Mouse (Mus musculus) MEL (cell line): ENCODE data around the gene Hs6st3.

Experiments used
- BHLHE40 ChIP-seq: IDR thresholded peaks from 2 replicates; pipeline ENCODE4 v1.6.1; 2012; ENCODE audit warnings: low read depth, mild to moderate bottlenecking, inconsistent platforms, low read length, improper control_type of control experiment, borderline replicate concordance
- CTCF ChIP-seq, 3 experiments: IDR thresholded peaks in 2 of 3; conservative IDR thresholded peaks in 1 of 3; 2 replicates each; pipeline ENCODE4 v1.5.1; 2011 to 2012; ENCODE audit warnings: low read length in 3 of 3, low read depth in 2 of 3, mild to moderate bottlenecking in 2 of 3, improper control_type of control experiment in 1 of 3, inconsistent platforms in 1 of 3, mixed read lengths in 1 of 3, moderate library complexity in 1 of 3; ENCODE audit not compliant: control insufficient read depth in 1 of 3, insufficient read depth in 1 of 3, poor library complexity in 1 of 3, severe bottlenecking in 1 of 3
- E2F4 ChIP-seq: IDR thresholded peaks from 2 replicates; pipeline ENCODE4 v1.6.1; 2011; ENCODE audit warnings: low read depth, low read length, improper control_type of control experiment, borderline replicate concordance
- EP300 ChIP-seq, 2 experiments: IDR thresholded peaks; 2 replicates each; pipeline ENCODE4 v1.6.1; 2011; ENCODE audit warnings: improper control_type of control experiment in 2 of 2, low read length in 2 of 2, low read depth in 1 of 2, mild to moderate bottlenecking in 1 of 2
- HCFC1 ChIP-seq: IDR thresholded peaks from 2 replicates; pipeline ENCODE4 v1.6.1; 2012; ENCODE audit warnings: low read depth, mild to moderate bottlenecking, inconsistent platforms, low read length, improper control_type of control experiment, moderate library complexity
- MAX ChIP-seq: IDR thresholded peaks from 2 replicates; pipeline ENCODE4 v1.6.1; 2011; ENCODE audit warnings: low read length, improper control_type of control experiment
- MAZ ChIP-seq: IDR thresholded peaks from 2 replicates; pipeline ENCODE4 v1.6.1; 2012; ENCODE audit warnings: low read depth, mild to moderate bottlenecking, inconsistent platforms, low read length, improper control_type of control experiment
- MEF2A ChIP-seq: IDR thresholded peaks from 2 replicates; pipeline ENCODE4 v1.6.1; 2014; ENCODE audit warnings: low read depth, mild to moderate bottlenecking, inconsistent platforms, low read length, improper control_type of control experiment; ENCODE audit not compliant: poor library complexity, insufficient replicate concordance, severe bottlenecking; ENCODE audit errors: extremely low read depth
- NRF1 ChIP-seq: IDR thresholded peaks from 2 replicates; pipeline ENCODE4 v1.6.1; 2014; ENCODE audit warnings: low read depth, mild to moderate bottlenecking, inconsistent platforms, low read length, improper control_type of control experiment, moderate library complexity; ENCODE audit not compliant: poor library complexity, insufficient read depth, severe bottlenecking
- POLR2A ChIP-seq, 2 experiments: IDR thresholded peaks; 2 replicates each; pipeline ENCODE4 v1.6.1; 2011 to 2012; ENCODE audit warnings: low read length in 2 of 2, mild to moderate bottlenecking in 2 of 2, control low read depth in 1 of 2, improper control_type of control experiment in 1 of 2, low read depth in 1 of 2, moderate library complexity in 1 of 2; ENCODE audit not compliant: control insufficient read depth in 1 of 2, insufficient read depth in 1 of 2, poor library complexity in 1 of 2
- RCOR1 ChIP-seq: IDR thresholded peaks from 2 replicates; pipeline ENCODE4 v1.6.1; 2012; ENCODE audit warnings: low read depth, mild to moderate bottlenecking, inconsistent platforms, low read length, improper control_type of control experiment
- SIN3A ChIP-seq: IDR thresholded peaks from 2 replicates; pipeline ENCODE4 v1.6.1; 2012; ENCODE audit warnings: low read length, improper control_type of control experiment, inconsistent platforms
- TAL1 ChIP-seq: IDR thresholded peaks from 2 replicates; pipeline ENCODE4 v1.6.1; 2012; ENCODE audit warnings: mild to moderate bottlenecking, inconsistent platforms, low read length, moderate library complexity, mixed read lengths
- ZC3H11A ChIP-seq: IDR thresholded peaks from 2 replicates; pipeline ENCODE4 v1.6.1; 2012; ENCODE audit warnings: low read depth, mild to moderate bottlenecking, inconsistent platforms, low read length, improper control_type of control experiment

- TF ChIP-seq CTCF (IDR thresholded peaks at IDR 0.05 in 2 of 3, conservative IDR thresholded peaks at IDR 0.05 in 1 of 3; ENCODE audit: control insufficient read depth in 1 of 3, insufficient read depth in 1 of 3, low read depth in 2 of 3, low read length in 3 of 3, poor library complexity in 1 of 3, severe bottlenecking in 1 of 3) (no peak), MEF2A (no peak), TAL1 (no peak), SIN3A (no peak), ZC3H11A (no peak), NRF1 (no peak), POLR2A (IDR thresholded peaks at IDR 0.05; ENCODE audit: control insufficient read depth in 1 of 2, insufficient read depth in 1 of 2, low read depth in 1 of 2, low read length in 2 of 2, poor library complexity in 1 of 2) (no peak), MAZ (no peak), RCOR1 (no peak), MAX (no peak), HCFC1 (no peak), E2F4 (no peak), BHLHE40 (no peak), EP300 (IDR thresholded peaks at IDR 0.05; ENCODE audit: low read depth in 1 of 2, low read length in 2 of 2) (no peak)
Measured at GRCm38 (mm10) chr14:119370013-119370412, 231.9 kb downstream of the Hs6st3 start.
